Mouse (Mus musculus) small intestine, adult 2 months (tissue): ENCODE results near the gene Pacrg. TPM values are rescaled to one million over a fixed set of nuclear protein-coding genes. Genes with fewer than 3 reads are reported as not detected.

Experiments used
- H3K27ac ChIP-seq: fragments of 200-500 bp; 2 replicates; pipeline ENCODE4 v1.5.1; 2012; ENCODE audit warnings: low read depth, low read length, control low read depth, inconsistent platforms; ENCODE audit not compliant: insufficient read depth
- H3K27me3 ChIP-seq: fragments of 200-500 bp; 2 replicates; pipeline ENCODE4 v1.6.1; 2012; ENCODE audit warnings: mild to moderate bottlenecking, moderate library complexity, low read length, inconsistent platforms; ENCODE audit not compliant: control insufficient read depth, insufficient read depth
- H3K36me3 ChIP-seq: fragments of 200-500 bp; 2 replicates; pipeline ENCODE4 v1.6.1; 2012; ENCODE audit warnings: mild to moderate bottlenecking, low read length, control low read depth, inconsistent platforms; ENCODE audit not compliant: control insufficient read depth, insufficient read depth
- H3K4me1 ChIP-seq: fragments of 200-500 bp; 2 replicates; pipeline ENCODE4 v1.6.1; 2012; ENCODE audit warnings: low read length, inconsistent platforms, mixed read lengths; ENCODE audit not compliant: control insufficient read depth, insufficient read depth, insufficient read length
- H3K4me3 ChIP-seq: fragments of 200-500 bp; 2 replicates; pipeline ENCODE4 v1.5.1; 2012; ENCODE audit warnings: low read depth, mild to moderate bottlenecking, control low read depth, inconsistent platforms, low read length, moderate library complexity
- CTCF ChIP-seq: fragments of 200-500 bp; IDR thresholded peaks from 2 replicates; pipeline ENCODE4 v1.5.1; 2012; ENCODE audit warnings: low read depth, mild to moderate bottlenecking, control low read depth, inconsistent platforms, low read length, moderate library complexity, mixed read lengths; ENCODE audit not compliant: insufficient replicate concordance, insufficient read length; ENCODE audit errors: extremely low read depth
- POLR2A ChIP-seq: fragments of 200-500 bp; IDR thresholded peaks from 2 replicates; pipeline ENCODE4 v1.6.1; 2012; ENCODE audit warnings: low read depth, mild to moderate bottlenecking, control low read depth, inconsistent platforms, low read length, moderate library complexity
- WGBS: fragments of 180-500 bp; shearing (Covaris S2); methylation state at CpG from one replicate; pipeline ENCODE4 v1.1.7; 2018; 5-methylcytosine and 5-hydroxymethylcytosine counted together
- polyA plus RNA-seq: library from polyadenylated mRNA; depleted of rRNA; stranded (reverse); fragments of >200 nt; gene quantifications from 2 replicates; pipeline ENCODE4 v1.2.3, GENCODE M21; 2012

Gene Pacrg
- polyA plus RNA-seq, 1 experiment, result not detected

GRCm38 (mm10) chr17:10818971-10819370, 21.1 kb downstream of the Pacrg start:
- Histone ChIP-seq H3K4me1 (no peaks in the 10 kb centered on the region), H3K4me3 (no peak overlapping the region), H3K27me3 (no peaks in the 10 kb centered on the region), H3K36me3 (no peaks in the 10 kb centered on the region), H3K27ac (no peak overlapping the region)
- TF ChIP-seq CTCF (no peak), POLR2A (no peak)
- WGBS, result 72% methylated on average over 4 of the region's 4 CpGs

- Histone ChIP-seq H3K36me3 (no peaks in the 10 kb centered on the region), H3K4me3 (no peak overlapping the region), H3K4me1 (no peaks in the 10 kb centered on the region), H3K27me3 (no peaks in the 10 kb centered on the region), H3K27ac (no peak overlapping the region)
- 78% methylated on average over 2 of the region's 2 CpGs for WGBS
- TF ChIP-seq CTCF (no peak), POLR2A (no peak)
These were observed 31.5 kb downstream of the Pacrg start for GRCm38 (mm10) chr17:10808571-10808970.

- H3K36me3 ChIP-seq, result no peaks in the 10 kb centered on the region
- WGBS, result 81% methylated on average over 13 of the region's 13 CpGs
- no peaks in the 10 kb centered on the region for H3K4me1 ChIP-seq
- no peak overlapping the region for H3K4me3 ChIP-seq
- TF ChIP-seq POLR2A (no peak), CTCF (no peak)
- no peak overlapping the region for H3K27ac ChIP-seq
- H3K27me3 ChIP-seq, result no peaks in the 10 kb centered on the region
These were observed 32.7 kb downstream of the Pacrg start for GRCm38 (mm10) chr17:10807261-10807998.

- Histone ChIP-seq H3K27me3 (no peaks in the 10 kb centered on the region), H3K4me3 (no peak overlapping the region), H3K27ac (no peak overlapping the region), H3K36me3 (no peaks in the 10 kb centered on the region), H3K4me1 (no peaks in the 10 kb centered on the region)
- 65% methylated on average over 4 of the region's 4 CpGs for WGBS
- TF ChIP-seq CTCF, result no peak
These were observed 33.4 kb downstream of the Pacrg start for GRCm38 (mm10) chr17:10806692-10807091.

GRCm38 (mm10) chr17:10791661-10792060, 48.5 kb downstream of the Pacrg start:
- Histone ChIP-seq H3K27ac (no peak overlapping the region), H3K27me3 (no peaks in the 10 kb centered on the region), H3K4me1 (no peaks in the 10 kb centered on the region), H3K36me3 (no peaks in the 10 kb centered on the region), H3K4me3 (no peak overlapping the region)
- TF ChIP-seq POLR2A (no peak), CTCF (no peak)
- WGBS, result 54% methylated on average over 3 of the region's 3 CpGs

GRCm38 (mm10) chr17:10784401-10784920, 55.6 kb downstream of the Pacrg start:
- Histone ChIP-seq H3K4me1 (no peaks in the 10 kb centered on the region), H3K27ac (no peak overlapping the region), H3K27me3 (no peaks in the 10 kb centered on the region), H3K36me3 (no peaks in the 10 kb centered on the region), H3K4me3 (no peak overlapping the region)
- WGBS, result 78% methylated on average over 4 of the region's 4 CpGs
- no peak for TF ChIP-seq POLR2A
- TF ChIP-seq CTCF, result no peak

GRCm38 (mm10) chr17:10776503-10776902, 63.6 kb downstream of the Pacrg start:
- H3K27me3 ChIP-seq, result no peaks in the 10 kb centered on the region
- no peak overlapping the region for H3K27ac ChIP-seq
- TF ChIP-seq POLR2A, result no peak
- no peak for TF ChIP-seq CTCF
- H3K36me3 ChIP-seq, result no peaks in the 10 kb centered on the region
- no peaks in the 10 kb centered on the region for H3K4me1 ChIP-seq
- no peak overlapping the region for H3K4me3 ChIP-seq
- WGBS, result 58% methylated on average over 10 of the region's 10 CpGs
